Mouse (Mus musculus): Measurements from ENCODE around the gene Grip1. TPM values are rescaled to one million over a fixed set of nuclear protein-coding genes. Genes with fewer than 3 reads are reported as not detected.
A peak's percentile ranks its signal among the peaks of the same experiment; 100 is the strongest.

Gene Grip1
- polyA plus RNA-seq, 1 experiment from 2014 or later = 2.8 TPM

DNA sequence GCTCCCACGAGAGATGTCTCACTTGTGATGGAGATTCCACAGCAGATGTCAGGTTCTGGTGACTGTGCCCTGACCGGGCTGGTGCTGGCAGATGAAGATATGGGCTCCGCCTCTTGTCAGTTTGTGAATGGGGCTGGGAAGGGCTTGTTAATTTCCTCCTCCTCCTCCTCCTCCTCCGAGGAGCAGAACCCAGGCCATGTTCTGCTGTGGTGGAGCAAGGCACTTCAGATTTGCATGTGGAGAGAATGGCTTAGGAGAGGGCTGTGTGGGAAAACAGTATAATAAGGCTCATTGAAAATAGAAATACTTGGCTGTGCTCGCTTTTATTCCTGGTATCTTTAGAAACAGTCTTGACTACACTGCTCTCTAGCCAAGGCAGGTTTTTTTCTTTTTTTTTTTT lies 364.8 kb downstream of the Grip1 start:
- WGBS = 47% methylated on average over 5 of the region's 5 CpGs
- Histone ChIP-seq H3K36me3 (no peaks in the 10 kb centered on the region), H3K4me3 (no peak overlapping the region), H3K27me3 (ENCODE audit: low read depth, poor library complexity, severe bottlenecking) (no peaks in the 10 kb centered on the region), H3K27ac (no peak overlapping the region), H3K4me1 (peaks cover 21% of the 10 kb centered on the region), H3K9me3 (replicated peaks) (no peaks in the 10 kb centered on the region)
- no peak for DNase-seq (ENCODE audit: low spot score)

DNA sequence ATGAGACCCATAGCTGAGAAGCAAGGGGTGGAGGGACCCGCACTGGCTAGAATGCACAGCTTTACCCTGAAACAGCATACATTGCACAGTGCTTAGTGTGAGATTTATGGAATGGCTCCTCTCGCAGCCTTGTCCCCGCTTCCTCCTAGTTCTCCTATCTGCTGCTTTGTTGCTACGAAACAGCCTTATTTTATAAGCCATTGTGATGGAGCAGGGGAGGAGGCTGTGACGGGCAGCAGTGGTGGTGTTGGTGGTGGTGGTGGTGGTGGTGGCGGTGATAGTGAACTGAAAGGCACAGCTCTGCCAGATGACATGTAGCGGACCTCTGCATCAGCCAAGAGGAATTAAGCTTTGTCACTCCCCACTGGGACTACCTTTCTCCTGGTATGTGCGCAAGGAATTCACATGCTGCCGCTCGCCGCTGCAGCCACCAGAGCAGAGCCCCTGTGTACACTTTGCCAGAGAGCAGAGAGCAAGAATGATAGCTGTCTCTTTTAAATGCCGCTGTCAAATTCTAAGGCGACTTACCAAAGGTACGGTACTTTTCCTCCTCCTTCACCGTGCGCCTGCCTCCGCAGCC lies 365.6 kb downstream of the Grip1 start:
- Histone ChIP-seq H3K27me3 (ENCODE audit: low read depth, poor library complexity, severe bottlenecking) (no peaks in the 10 kb centered on the region), H3K36me3 (no peaks in the 10 kb centered on the region), H3K4me1 (peaks cover 21% of the 10 kb centered on the region), H3K9me3 (replicated peaks) (no peaks in the 10 kb centered on the region), H3K4me3 (peak overlapping the region; percentile 33), H3K27ac (no peak overlapping the region)
- 42% methylated on average over 17 of the region's 17 CpGs for WGBS
- no peak for DNase-seq (ENCODE audit: low spot score)

DNA sequence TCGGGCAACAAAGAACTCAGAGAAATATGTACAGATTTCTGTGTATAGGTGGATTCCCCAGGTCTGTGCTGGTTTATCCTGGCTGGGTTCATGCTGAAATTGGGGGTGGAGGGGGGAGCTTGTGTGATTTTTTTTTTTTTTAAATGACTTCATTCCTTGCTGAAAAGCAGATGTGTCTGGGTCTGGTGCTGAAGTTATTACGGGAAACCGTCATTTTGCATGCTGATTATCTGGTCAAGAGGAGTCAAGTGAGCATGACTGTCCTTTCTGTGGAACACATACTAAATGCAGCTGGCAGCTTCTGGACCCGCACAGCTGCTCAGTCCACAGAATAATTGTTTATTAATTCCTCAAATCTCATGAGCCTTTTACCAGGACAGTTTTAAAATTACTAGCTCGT lies 366.1 kb downstream of the Grip1 start:
- H3K9me3 ChIP-seq (replicated peaks) = no peaks in the 10 kb centered on the region
- no peak for DNase-seq (ENCODE audit: low spot score)
- H3K27ac ChIP-seq = no peak overlapping the region
- peaks cover 21% of the 10 kb centered on the region for H3K4me1 ChIP-seq
- H3K27me3 ChIP-seq (ENCODE audit: low read depth, poor library complexity, severe bottlenecking) = no peaks in the 10 kb centered on the region
- H3K4me3 ChIP-seq = peak overlapping the region; percentile 33
- H3K36me3 ChIP-seq = no peaks in the 10 kb centered on the region
- WGBS = 65% methylated on average over 5 of the region's 5 CpGs

DNA sequence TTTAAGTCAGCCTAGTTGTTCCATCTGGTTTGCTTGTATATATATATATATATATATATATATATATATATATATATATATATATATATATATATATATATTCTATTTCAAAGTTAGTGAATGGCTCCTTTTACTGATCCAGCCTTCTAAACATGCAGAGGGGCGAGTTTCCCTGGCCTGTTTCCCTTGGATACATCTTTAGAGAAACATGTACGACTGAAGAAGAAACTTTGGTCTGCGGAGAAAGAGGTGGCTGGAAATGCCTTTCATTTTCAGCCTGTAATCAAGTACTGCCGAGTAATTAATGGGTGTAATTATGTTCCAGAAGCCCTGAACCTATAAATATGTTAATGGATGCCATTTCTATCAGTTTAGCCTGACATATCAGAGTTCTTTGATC lies 366.8 kb downstream of the Grip1 start:
- no peaks in the 10 kb centered on the region for H3K27me3 ChIP-seq (ENCODE audit: low read depth, poor library complexity, severe bottlenecking)
- no peaks in the 10 kb centered on the region for H3K36me3 ChIP-seq
- H3K4me3 ChIP-seq = no peak overlapping the region
- no peaks in the 10 kb centered on the region for H3K9me3 ChIP-seq (replicated peaks)
- WGBS = 70% methylated on average over 4 of the region's 4 CpGs
- no peak for DNase-seq (ENCODE audit: low spot score)
- H3K4me1 ChIP-seq = peaks cover 21% of the 10 kb centered on the region
- H3K27ac ChIP-seq = no peak overlapping the region

DNA sequence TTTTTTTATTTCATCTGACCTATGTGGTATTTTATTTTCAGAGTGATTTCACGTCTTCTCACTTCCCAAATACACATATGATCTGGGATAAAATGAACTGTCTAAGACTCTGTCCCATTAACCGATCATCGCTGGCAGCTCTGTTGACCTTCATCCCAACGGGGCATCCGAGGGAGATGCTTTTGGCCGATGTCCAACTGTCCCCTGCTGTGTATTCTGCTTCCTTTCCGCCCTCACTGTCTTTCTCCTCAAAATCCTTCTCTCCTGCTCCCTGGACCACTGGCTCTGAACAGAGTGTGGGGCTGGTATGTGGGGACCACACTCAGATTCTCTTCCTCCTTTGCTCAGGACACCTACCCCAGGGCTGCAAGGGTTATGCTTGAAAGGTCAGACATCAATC lies 370.1 kb downstream of the Grip1 start:
- WGBS = 80% methylated on average over 7 of the region's 7 CpGs
- Histone ChIP-seq H3K9me3 (replicated peaks) (no peaks in the 10 kb centered on the region), H3K4me1 (peaks cover 9% of the 10 kb centered on the region), H3K27me3 (ENCODE audit: low read depth, poor library complexity, severe bottlenecking) (no peaks in the 10 kb centered on the region), H3K36me3 (no peaks in the 10 kb centered on the region), H3K27ac (no peak overlapping the region), H3K4me3 (no peak overlapping the region)
- DNase-seq (ENCODE audit: low spot score) = no peak

DNA sequence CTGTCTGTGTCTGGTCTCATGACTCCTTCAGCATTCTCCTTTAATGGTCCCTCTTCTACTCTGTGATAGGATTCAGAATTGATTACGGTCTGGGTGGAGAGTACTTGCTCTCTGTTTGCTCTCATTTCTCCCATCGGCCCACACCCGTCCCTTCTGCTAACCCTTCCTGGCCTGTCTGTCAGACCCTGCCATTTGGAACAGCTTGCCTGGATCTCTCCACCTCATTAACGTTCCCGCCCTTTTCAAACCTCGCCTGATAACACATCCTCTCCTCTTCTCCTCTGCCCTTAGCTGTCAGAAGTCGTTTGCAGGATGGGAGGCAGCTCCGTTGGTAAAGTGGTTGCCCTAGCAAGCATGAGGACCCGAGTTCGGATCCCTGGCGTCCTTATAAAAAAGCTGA lies 370.9 kb downstream of the Grip1 start:
- DNase-seq (ENCODE audit: low spot score) = peak; percentile 30
- Histone ChIP-seq H3K4me3 (no peak overlapping the region), H3K27ac (no peak overlapping the region), H3K4me1 (peaks cover under 1% of the 10 kb centered on the region; the same call in 1 of the 2 replicates), H3K27me3 (ENCODE audit: low read depth, poor library complexity, severe bottlenecking) (no peaks in the 10 kb centered on the region), H3K36me3 (no peaks in the 10 kb centered on the region), H3K9me3 (replicated peaks) (no peaks in the 10 kb centered on the region)
- WGBS = 50% methylated on average over 11 of the region's 11 CpGs

DNA sequence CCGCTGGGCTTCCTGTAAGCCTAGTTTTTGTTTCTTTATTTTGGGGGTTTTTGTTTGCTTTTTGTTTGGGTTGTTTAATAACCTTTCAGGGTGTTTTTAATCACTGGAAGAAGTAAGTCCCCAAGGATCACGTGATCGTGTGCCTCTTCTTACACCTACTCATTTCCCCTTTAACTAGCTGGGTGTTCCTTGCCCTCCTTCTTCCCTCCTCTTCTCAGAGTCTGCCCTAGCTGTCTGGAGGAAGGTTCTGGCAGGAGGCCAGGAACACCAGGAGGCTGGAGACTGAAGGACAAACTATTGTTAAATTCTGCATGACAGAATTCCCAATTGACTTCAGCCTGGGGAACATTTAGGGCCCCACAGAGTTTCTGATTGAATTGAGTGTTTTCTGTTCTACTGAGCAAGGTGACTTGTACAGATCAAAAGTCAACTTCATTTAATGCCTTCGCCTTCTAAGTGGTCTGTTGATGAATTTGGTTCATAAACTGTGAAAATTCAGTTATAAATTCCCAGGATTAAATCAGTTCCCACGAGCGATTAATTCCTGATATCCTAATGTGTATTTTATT lies 376.8 kb downstream of the Grip1 start:
- H3K4me1 ChIP-seq = no peaks in the 10 kb centered on the region
- H3K36me3 ChIP-seq = no peaks in the 10 kb centered on the region
- H3K9me3 ChIP-seq (replicated peaks) = 0 out of 2 replicates have a peak, but pooled peaks cover 5% of the 10 kb centered on the region
- WGBS = 92% methylated on average over 6 of the region's 6 CpGs
- no peaks in the 10 kb centered on the region for H3K27me3 ChIP-seq (ENCODE audit: low read depth, poor library complexity, severe bottlenecking)
- DNase-seq (ENCODE audit: low spot score) = no peak
- no peak overlapping the region for H3K4me3 ChIP-seq
- H3K27ac ChIP-seq = no peak overlapping the region

DNA sequence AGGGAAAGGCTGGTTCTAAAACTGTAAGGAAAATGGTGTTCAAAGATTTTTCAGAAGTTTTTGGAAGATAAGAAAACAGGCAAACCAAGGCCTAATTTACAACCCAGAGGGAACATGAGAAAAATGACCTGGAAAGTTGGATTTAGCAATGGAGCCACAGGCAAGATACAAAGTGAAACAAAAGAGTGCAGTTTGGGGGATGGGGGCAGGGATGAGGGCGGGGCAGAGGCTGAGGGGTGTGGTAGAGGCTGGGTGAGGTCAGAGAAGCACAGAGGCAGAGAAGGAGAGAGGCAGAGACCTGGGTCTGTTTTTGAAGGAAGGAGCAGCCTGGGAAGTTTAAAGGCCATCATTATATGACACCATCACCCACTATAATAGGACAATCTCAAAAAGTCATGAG lies 377.5 kb downstream of the Grip1 start:
- H3K4me3 ChIP-seq = no peak overlapping the region
- H3K36me3 ChIP-seq = no peaks in the 10 kb centered on the region
- DNase-seq (ENCODE audit: low spot score) = no peak
- H3K4me1 ChIP-seq = no peaks in the 10 kb centered on the region
- H3K27ac ChIP-seq = no peak overlapping the region
- 0 out of 2 replicates have a peak, but pooled peaks cover 5% of the 10 kb centered on the region for H3K9me3 ChIP-seq (replicated peaks)
- no peaks in the 10 kb centered on the region for H3K27me3 ChIP-seq (ENCODE audit: low read depth, poor library complexity, severe bottlenecking)
- WGBS = 96% methylated on average over 1 of the region's 1 CpGs

DNA sequence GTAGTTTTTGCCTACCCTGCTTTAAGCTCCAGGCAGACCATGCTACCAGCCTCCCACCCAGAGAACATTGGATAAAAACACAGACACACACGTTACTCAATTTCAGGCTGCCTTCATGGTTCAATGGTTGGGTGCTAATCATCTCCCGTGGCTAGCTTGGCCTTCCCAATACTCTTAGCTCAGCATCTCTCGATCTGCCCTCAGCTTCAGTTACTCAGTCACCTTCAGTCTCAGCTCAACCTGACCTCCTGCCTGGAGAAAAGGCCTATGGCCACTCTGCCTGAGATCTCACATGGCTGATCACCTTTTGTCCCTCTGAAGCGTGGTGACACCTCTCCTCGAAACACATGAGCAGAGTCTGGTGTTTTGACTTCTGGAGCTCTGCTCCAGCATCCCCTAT lies 379.7 kb downstream of the Grip1 start:
- H3K9me3 ChIP-seq (replicated peaks) = 0 out of 2 replicates have a peak, but pooled peaks cover 5% of the 10 kb centered on the region
- no peak for DNase-seq (ENCODE audit: low spot score)
- H3K4me1 ChIP-seq = no peaks in the 10 kb centered on the region
- H3K36me3 ChIP-seq = no peaks in the 10 kb centered on the region
- no peak overlapping the region for H3K4me3 ChIP-seq
- no peak overlapping the region for H3K27ac ChIP-seq
- no peaks in the 10 kb centered on the region for H3K27me3 ChIP-seq (ENCODE audit: low read depth, poor library complexity, severe bottlenecking)
- 87% methylated on average over 5 of the region's 5 CpGs for WGBS

DNA sequence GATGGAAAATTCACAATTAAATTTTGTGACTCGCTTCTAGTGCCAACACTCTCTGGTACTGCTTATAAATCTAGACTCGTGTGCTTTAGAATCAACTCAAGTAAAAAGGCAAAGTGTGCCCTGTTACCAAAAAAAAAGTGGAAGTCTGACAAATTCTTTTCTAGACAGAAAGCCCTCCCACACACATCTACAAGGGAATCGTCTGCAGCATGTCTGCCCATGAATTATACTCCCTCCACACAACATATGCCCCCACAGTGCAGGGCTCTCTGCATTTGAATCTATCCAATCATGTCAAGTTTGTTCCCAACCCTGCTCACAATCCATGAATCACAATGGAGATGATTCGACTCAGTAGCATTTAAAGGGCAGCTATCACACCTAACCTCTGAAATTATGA lies 380.5 kb downstream of the Grip1 start:
- Histone ChIP-seq H3K4me1 (no peaks in the 10 kb centered on the region), H3K27ac (no peak overlapping the region), H3K9me3 (replicated peaks) (0 out of 2 replicates have a peak, but pooled peaks cover 5% of the 10 kb centered on the region), H3K4me3 (no peak overlapping the region), H3K27me3 (ENCODE audit: low read depth, poor library complexity, severe bottlenecking) (no peaks in the 10 kb centered on the region), H3K36me3 (no peaks in the 10 kb centered on the region)
- DNase-seq (ENCODE audit: low spot score) = no peak
- 90% methylated on average over 4 of the region's 4 CpGs for WGBS

DNA sequence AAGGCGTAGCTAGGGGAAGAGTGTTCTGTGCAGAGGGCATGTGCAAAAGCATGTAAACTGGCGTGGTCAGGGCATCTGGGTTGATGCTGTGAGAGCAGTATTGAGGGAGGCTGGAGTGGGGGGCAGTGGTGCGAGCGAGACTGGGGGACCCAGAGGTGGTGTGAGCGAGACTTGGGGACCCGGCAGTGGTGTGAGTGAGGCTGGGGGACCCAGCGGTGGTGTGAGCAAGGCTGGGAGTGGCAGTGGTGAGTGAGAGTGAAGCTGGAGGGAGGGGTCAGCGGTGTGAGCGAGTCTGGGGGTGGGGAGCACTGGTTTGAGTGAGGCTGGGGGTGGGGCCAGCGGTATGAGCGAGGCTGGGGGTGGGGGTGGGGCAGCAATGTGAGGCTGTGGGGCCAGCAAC lies 386.0 kb downstream of the Grip1 start:
- no peak for DNase-seq (ENCODE audit: low spot score)

DNA sequence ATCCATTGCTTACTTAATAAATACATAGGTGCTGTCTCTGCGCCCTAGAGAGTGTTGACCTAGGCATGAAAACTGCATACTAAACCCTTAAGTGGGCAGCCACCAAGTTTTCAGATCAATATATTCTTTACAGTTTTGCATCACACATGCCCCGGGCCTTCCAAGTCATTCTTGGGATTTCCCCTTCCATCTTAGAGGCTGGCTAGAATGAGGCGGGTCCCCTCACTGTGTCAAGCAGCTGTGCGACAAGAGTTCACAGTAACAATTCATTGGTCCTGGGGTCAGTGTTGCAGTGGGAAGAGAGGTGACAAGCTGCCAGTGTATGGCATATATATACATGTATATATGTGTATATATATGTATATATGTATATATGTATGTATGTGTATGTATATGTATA lies 388.4 kb downstream of the Grip1 start:
- no peak for DNase-seq (ENCODE audit: low spot score)
- 87% methylated on average over 4 of the region's 4 CpGs for WGBS

More for the DNA sequence above, 386.0 kb downstream of the Grip1 start:
- Histone ChIP-seq H3K36me3 (no peaks in the 10 kb centered on the region), H3K27ac (0 out of 2 replicates have a peak overlapping the region, but pooled peaks have one; percentile 50), H3K4me1 (peaks cover 6% of the 10 kb centered on the region), H3K27me3 (ENCODE audit: low read depth, poor library complexity, severe bottlenecking) (no peaks in the 10 kb centered on the region), H3K9me3 (replicated peaks) (no peaks in the 10 kb centered on the region), H3K4me3 (no peak overlapping the region)
- WGBS = 74% methylated on average over 11 of the region's 11 CpGs

DNA sequence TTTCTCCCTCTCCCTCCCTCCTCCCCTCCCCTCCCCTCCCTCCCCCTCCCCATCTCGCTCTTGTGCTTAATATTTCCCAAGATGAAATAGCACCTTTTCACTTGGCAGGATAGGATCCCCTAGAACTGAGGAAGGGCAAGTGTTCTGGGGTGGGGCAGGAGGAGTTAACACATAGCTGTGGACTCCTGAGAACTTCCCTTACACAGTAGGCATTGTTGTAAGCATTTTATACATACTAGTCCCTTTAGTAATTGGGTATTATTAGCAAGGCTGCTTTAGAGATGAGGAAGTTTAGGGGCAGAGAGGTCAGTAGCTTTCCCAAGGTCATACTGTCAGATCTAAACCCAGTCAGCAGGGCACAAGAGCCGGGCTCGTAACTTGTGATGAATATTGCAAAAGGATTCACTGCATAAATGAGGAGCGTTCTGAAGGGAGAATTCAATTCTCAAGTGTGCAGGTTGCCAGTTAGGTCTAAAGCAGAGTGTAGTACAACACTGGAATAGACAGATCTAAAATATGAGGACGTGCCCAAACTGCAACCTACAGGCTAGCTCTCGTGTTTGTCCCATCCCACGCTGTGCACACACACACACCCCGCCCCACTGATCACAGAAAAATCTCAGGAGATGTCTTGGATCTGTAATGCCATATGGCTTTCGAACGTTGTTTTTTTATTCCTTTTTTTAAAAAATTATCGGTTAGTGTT lies 392.2 kb downstream of the Grip1 start:
- no peak for DNase-seq (ENCODE audit: low spot score)
- Histone ChIP-seq H3K4me3 (no peak overlapping the region), H3K27ac (no peak overlapping the region), H3K4me1 (no peaks in the 10 kb centered on the region), H3K9me3 (replicated peaks) (no peaks in the 10 kb centered on the region), H3K36me3 (no peaks in the 10 kb centered on the region), H3K27me3 (ENCODE audit: low read depth, poor library complexity, severe bottlenecking) (no peaks in the 10 kb centered on the region)
- 91% methylated on average over 11 of the region's 11 CpGs for WGBS

More for the DNA sequence above, 388.4 kb downstream of the Grip1 start:
- Histone ChIP-seq H3K9me3 (replicated peaks) (no peaks in the 10 kb centered on the region), H3K27ac (no peak overlapping the region), H3K4me1 (peaks cover 6% of the 10 kb centered on the region), H3K36me3 (no peaks in the 10 kb centered on the region), H3K4me3 (no peak overlapping the region), H3K27me3 (ENCODE audit: low read depth, poor library complexity, severe bottlenecking) (no peaks in the 10 kb centered on the region)

Data from limb, embryonic 10.5 days (tissue).